Mouse (Mus musculus) CD4-positive, CD25-positive, alpha-beta regulatory T cell, adult 2 months (primary cell): ENCODE results near the gene Olfr802.

Experiments used
- DNase-seq: peaks from one replicate; pipeline ENCODE4 v3.0.0-alpha.2; 2012; ENCODE audit warnings: low read depth, low spot score

Olfr802 gene

GRCm38 (mm10) chr10:129688069-129688468 lies at the start of gene Olfr802:
TSS of gene Olfr802 (minus strand) at chr10:129688169.
- no peak for DNase-seq

- DNase-seq = no peak
Measured at GRCm38 (mm10) chr10:129729275-129729674, 41.3 kb upstream of the Olfr802 start, which contains the start of gene Olfr805. TSS of gene Olfr805 (minus strand) at chr10:129729375.

- no peak for DNase-seq
Measured at GRCm38 (mm10) chr10:129702910-129703309, 14.9 kb upstream of the Olfr802 start, which contains the start of gene Olfr804. TSS of gene Olfr804 (plus strand) at chr10:129703210.

GRCm38 (mm10) chr10:129694186-129694585 lies 6.2 kb upstream of the Olfr802 start, which contains the start of gene Olfr803:
TSS of gene Olfr803 (minus strand) at chr10:129694286.
- DNase-seq = no peak

- no peak for DNase-seq
Measured at GRCm38 (mm10) chr10:129673765-129674164, 14.2 kb downstream of the Olfr802 start, which contains the start of gene Olfr801. TSS of gene Olfr801 (minus strand) at chr10:129673865.

- no peak for DNase-seq
Measured at GRCm38 (mm10) chr10:129657394-129657793, 30.6 kb downstream of the Olfr802 start, which contains the start of gene Olfr800. TSS of gene Olfr800 (plus strand) at chr10:129657694.

- DNase-seq = no peak
Measured at GRCm38 (mm10) chr10:129651763-129652162, 36.2 kb downstream of the Olfr802 start.

- no peak for DNase-seq
Measured at GRCm38 (mm10) chr10:129637184-129637583, 50.8 kb downstream of the Olfr802 start, which contains the start of gene Olfr799. TSS of gene Olfr799 (plus strand) at chr10:129637484.

GRCm38 (mm10) chr10:129627834-129628233 lies 60.1 kb downstream of the Olfr802 start, which contains the start of gene Olfr798:
TSS of gene Olfr798 (minus strand) at chr10:129627934.
- no peak for DNase-seq
